Mouse (Mus musculus): ENCODE results near the gene Acap3.

The Acap3 gene

DNA sequence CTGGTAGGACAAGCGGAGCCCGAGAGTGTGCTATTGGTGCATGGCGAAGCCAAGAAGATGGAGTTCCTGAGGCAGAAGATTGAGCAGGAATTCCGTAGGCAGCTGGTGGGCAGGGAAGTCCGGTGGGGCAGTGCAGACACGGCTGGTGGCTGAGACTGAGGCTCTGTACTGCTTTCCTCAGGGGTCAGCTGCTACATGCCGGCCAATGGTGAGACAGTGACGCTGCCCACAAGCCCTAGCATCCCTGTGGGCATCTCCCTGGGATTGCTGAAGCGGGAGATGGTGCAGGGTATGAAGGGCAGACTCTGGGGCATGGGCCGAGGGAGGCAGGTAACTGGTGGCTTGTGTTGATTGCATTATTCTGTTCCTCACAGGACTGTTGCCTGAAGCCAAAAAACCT lies 3.9 kb upstream of the Acap3 start:
- DNase-seq = no peak

DNA sequence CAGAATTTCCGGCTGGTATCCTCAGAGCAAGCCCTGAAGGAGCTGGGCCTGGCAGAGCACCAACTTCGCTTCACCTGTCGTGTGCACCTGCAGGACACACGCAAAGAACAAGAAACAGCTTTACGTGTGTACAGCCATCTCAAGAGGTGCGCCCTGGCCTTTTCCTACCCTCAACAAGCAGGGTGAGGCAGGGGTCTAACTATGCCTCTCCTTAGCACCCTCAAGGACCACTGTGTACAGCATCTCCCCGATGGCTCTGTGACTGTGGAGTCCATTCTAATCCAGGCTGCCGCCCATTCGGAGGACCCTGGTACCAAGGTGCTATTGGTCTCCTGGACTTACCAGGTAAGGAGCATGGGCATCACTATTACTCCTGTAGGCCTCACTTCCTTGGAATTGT lies 3.4 kb upstream of the Acap3 start:
- DNase-seq = no peak

DNA sequence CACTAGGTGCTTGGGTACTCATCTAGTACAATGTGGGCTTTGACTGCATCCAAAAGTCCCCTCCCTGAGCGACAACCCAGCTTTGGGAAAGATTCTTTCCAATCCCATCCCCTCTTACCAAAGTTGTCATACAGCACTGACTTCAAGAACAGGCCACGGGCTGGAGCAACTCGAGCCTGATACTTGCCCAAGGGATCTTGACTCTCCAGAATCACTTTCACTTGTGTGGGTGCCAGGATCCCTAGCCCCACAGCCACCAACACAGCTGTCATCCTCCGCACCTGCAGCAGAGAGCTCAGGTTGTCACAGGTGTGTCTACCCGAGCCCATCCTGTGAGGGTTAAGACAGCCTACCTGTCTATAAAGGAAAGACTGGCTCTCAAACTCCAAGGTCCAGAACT lies 2.3 kb upstream of the Acap3 start:
- peak; percentile 5 for DNase-seq

DNA sequence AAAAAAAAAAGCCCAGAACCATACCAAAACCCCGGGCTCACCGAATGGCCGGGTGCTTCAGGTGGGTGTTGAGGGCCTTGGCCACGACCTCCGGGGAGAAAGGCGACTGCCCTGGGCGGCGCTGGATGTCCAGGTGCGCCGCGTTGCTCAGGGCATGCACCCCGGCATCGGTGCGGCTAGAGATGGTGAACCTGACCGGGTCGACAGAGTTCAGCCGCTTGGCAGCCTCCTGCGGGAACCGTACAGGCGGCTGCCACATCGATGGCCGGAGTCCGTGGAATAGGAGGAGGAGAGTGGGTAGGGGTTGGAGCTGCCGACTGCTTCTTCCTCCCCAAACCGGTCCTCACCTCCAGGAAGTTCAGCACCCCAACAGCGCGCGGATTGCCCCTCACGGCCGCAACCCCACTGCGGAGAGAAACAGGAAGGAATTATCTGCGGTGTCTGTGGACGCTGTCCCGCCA lies 581 bp upstream of the Acap3 start:
- DNase-seq = no peak

DNA sequence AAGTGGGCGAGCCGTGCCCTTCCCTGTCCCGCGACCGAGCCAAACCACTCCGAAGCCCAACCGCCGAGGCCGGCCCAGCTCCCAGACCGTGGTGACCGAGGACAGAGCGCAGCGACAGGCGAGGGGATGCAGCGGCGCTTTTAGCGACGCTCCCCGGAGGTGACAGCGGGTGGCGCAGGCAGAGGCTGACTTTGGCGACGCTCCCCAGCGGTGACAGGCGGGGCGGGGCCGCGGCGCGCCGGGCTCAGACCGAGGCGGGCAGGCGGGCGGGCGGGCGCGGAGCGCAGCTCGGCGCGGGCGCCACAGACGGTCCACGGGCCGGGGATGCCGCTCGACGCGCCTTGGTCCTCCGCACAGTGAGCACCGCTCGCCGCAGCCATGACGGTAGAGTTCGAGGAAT lies 395 bp downstream of the Acap3 start:
- peak; percentile 91 for DNase-seq

DNA sequence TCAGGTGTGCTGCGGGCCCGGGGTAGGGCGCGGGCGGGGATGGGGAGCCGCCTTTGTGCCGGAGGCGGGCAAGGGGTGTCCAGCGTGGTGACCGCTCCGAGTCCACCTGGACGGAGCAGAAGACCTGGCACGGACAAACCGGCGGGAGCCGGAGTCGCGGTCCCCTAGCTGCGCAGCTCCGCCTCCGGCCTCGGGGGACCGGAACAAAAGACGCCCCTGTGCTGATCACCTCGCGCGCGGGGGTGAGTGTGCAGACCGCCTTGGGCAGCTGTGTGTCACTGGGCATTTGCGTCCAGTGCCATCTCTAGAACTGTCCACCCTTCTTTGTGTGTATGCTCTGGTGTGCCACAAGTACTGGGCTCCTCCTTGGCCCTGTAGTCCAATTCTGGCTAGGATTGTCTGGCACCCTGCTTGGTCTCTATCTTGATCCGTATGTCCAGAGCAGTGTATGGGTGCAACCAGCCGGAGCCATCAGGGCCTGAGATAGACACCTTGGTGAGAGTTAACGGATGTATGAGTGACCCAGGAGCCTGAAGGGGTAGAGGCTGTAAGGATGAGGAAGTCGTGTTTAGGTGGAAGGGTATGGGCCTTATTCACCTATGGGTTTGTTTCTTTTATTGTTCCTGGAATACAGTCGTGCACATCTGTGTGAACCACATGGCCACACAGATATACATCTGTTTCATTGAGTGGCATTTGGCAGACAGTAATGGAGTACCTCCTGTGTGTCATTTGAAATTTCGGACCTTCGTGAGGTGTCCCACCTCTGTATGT lies 1.0 kb downstream of the Acap3 start:
- peak; percentile 68 for DNase-seq

DNA sequence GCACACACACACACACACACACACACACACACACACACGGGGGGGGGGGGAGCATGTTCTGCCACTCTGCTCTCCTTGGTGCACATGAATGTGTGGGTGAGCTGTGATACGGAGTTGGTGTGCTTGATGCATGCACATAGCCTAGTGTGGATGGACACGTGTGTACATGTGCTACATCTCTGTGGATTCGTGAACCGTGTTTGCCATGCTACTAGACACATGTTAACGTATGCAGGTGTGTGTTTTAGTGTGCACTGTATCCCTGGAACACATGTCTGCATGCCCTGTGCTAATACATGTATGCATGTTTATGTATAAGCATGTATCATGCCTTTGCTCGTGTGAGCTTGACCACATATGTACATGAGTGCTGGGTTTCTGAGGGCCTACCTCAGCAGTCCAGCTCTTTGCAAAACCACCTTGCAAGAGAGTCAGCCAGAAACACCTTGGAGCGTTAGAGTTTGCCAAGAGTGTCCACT lies 1.6 kb downstream of the Acap3 start:
- peak; percentile 6 for DNase-seq

DNA sequence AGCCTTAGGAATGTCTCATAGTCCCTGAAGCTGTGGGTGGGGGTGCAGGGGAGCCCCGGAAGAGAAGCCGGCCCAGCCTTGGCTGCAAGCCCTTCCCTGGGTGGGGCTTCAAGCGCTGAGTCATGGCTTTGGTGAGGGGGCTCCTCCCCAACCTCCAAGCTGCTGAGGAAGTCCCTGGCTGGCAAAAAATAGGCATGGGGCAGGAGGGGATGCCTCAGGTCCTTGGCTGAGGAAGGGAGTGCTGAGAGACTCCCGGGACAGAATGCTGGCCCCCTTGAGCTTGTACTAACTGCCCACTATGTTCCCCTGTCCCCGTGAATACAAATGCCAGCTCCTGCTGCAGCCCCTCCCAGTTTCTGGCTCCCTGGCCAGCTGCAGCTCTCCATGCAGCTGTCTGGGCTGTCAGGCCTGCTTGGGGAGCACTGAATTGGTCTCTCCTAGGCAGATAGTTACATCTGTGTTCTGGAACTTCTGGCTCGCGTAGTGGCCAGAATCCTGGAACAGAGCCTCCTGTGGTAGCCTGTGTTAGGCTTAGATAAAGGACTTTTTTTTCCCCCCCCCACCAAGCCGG lies 2.8 kb downstream of the Acap3 start:
- peak; percentile 73 for DNase-seq

DNA sequence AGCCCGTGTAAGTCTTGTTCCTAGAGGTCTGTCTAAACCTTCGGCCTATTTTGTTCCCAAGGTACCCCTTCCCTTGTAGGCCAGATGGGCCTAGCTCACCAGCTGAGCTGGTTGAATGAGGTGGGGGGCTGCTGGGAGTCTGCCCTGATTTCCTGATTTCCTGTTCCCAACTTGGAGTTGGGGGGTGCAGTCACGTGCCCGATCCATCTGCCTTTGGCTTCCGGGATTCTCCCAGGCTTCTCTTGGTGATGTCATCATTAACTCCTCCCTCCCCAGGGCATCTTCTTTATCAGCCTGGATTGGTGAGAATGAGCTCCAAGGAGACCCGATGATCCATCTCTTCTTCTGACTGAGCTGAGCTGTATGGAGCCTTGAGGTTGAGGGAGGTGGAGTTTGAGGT lies 3.6 kb downstream of the Acap3 start:
- DNase-seq = peak; percentile 6

DNA sequence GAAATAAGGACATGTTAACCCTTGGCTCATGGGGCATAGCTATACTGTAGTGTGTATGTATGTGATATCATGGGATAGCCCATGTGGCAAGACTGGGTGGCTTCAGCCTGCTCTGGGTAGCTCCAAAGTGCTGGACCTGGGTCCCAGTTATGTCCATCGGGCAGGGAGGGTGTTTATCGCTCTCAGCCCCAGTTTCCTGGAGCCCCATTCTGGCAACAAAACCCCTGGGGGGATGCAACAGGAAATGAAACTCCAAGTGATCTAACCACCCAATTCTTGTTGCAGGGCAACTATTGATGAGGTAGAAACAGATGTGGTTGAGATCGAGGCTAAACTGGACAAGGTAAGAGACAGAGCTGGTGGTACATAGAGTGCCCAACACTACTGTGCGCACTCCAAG lies 4.2 kb downstream of the Acap3 start:
- peak; percentile 7 for DNase-seq

DNA sequence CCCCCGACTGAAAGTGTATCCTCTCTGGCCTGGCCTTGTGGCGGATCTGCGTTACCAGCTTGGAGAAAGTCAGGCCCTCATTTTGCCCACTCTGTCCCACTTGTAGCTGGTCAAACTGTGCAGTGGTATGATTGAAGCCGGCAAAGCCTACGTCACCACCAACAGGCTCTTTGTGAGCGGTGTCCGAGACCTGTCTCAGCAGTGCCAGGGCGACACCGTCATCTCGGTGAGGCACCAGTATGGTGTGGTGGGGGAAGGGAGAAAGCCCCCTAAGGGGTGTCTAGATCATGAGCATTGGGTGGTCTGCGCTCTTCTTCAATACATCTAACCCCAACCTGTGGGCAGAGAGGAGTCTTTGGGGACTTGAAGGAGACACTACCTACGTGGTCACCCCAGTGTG lies 4.8 kb downstream of the Acap3 start:
- DNase-seq = no peak

DNA sequence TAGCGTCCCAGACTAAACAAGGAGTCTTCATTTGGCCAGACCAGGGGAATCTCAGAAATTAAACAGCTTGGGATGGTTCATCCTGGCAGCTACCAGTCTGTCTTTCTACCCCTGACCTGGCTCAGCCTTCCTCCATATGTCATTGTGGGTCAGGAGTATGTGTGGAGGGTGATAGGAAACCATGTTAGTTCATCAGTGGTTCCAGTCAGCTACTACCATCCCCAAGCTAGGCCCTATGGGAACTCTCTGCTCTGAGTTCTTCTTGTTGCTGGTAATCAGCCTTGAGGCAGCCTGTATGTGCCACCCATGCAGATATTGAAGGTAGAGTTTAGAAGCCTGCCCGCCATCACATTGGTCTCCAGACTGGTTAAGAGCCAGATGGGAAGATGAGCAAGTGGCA lies 6.7 kb downstream of the Acap3 start:
- no peak for DNase-seq

DNA sequence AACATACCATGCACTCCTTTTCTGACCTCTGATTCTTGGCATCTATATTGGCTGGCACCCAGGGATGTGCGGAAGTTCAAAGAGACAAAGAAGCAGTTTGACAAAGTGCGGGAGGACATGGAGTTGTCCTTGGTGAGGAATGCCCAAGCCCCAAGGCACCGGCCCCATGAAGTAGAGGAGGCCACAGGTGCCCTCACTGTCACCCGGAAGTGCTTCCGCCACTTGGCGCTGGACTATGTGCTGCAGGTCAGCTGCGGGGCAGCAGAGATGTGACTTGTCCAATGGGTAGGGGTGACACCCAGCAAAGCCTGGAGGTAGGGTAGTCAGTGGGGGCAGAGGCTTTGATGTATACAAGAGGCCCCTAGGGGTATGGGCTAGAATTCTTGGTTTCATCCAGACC lies 7.7 kb downstream of the Acap3 start:
- DNase-seq = no peak

DNA sequence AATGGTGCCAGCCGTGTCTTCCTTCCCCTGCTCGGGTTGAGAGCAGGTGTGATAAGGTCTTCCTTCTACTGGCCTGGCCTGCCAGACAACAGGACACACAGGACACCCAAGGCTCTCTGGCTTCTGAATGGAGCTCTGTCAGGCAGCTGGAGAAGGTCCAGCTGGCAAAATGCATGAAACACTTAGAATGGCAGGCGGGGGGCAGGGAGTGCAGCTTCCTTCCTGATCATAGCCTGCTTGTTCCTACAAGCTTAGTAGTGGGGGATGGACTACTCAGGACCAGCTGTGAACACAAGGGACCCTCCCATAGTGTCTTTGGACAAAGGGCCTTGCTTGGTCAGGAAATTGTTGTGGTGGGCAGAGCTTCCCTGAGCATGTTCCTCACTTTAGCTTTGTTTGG lies 9.6 kb downstream of the Acap3 start:
- no peak for DNase-seq

DNA sequence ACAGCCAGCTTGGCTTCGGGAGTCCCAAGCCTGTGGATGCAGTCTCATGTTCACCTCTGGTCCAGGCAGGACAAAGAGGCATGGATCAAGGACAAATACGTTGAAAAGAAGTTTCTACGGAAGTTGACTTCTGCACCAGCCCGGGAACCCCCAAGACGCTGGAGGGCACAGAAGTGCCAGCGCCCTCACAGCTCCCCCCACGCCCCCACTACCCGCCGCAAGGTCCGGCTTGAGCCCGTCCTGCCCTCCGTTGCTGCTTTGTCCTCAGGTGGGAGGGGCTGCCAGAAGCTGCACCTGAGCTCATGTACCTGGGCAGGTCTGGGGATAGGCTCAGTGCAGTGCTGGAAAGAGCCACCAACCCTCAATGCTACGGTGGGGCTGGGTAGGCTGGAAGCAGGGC lies 11.6 kb downstream of the Acap3 start:
- DNase-seq = peak; percentile 5

DNA sequence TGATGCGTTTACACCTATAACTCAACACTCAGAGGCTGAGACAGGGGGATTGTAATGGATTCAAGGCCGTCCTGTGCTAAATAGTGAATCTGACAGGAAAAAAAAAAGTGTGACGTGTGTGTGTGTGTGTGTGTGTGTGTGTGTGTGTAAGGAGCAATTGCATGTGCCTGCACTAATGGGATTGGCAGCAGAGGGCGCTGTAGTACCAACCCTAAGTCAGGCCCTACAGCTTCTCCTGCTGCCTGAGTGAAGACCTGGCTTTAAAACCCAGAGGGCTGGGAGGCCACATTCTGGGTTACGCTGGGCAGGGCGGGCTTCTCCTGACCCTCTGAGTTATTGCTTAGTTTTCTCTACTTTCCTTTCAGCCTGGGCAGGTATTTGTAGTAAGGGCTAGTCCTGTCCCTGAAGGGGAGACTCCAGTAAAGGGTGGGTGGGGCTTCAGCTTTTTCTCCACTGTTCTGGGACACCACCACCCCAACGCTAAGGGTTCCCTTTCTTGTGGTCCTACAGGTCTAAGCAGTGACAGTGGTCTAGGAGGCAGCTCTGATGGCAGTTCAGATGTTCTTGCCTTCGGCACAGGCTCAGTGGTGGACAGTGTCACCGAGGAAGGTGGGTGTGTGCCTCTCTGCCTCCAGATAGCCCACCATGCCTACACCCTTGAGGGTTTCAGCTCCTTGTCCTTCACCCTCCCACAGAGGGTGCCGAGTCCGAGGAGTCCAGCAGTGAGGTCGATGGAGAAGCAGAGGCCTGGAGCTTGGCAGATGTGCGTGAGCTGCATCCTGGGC lies 12.9 kb downstream of the Acap3 start:
- peak; percentile 54 for DNase-seq

DNA sequence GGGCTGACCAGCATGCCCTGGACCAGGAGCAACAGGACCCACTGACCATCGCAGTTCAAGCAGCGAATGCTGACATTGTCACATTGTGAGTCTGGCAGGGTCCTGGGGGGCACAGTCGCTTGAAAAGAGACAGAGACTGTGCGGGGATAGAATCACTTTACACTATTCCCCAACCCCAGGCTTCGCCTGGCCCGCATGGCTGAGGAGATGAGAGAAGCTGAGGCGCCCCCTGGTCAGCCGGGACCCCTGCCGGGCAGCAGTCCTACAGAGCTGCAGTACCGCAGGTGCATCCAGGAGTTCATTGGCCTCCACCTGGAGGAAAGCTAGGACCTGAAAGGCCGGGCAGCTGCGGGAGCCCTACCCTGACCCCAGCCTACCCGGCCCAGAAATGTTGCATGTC lies 14.0 kb downstream of the Acap3 start:
- DNase-seq = peak; percentile 7

DNA sequence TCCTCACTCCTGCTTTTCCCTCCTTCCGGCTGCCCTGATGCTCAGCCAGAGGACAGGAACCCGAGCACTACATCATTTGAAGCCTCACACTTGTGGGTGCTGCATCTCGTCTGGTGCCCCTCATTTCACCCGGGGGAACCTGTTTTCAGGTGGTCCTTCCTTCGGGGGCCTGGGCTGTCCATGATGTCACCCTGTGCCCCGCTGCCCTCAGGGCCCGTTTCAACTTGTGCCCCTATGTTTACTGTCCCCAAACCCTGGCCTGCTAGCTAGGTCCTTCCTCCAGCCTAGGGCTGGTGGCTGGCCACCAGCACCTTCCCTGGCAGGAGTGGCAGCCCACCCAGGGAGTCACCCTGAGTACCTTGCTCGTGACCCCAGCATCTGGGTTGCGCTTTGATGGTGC lies 14.5 kb downstream of the Acap3 start:
- peak; percentile 4 for DNase-seq

DNA sequence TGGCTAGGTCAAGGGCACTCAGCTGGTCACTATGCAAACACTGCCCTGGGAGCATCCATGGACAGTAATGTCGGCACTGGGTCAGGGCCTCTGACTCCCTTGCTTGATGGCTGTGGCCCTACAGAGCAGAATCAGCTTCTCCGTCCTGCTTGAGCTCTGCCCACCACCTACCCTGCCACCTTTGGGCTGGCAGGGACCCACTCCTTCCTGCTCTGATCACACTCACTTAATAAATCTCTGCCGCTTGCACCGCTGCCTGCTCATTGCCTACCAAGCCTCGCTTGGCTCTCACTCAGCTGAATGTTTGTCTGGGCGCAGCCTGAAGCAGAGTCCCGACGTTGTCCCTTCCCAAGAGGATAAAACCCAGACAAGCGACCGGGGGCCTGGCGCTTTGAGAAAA lies 15.4 kb downstream of the Acap3 start:
- DNase-seq = peak; percentile 4

DNA sequence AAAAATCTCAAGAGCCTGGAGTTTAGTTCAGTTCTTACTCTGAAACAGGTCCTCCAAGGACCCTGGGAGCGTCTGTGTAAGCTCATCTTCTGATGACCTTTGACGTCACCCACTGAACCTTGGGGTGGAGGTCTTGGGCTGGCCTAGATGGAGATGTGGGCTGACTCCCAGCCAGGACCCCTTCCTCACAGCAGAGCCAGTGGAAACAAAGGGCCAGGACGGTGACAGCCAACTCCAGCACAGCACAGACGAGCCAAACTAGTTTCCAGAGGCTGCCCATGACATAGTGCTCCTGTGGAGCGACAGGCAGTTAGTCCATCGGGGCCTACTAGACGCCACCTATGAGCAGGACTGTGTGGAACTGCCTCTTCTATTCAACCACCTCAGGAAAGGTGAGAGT lies 16.7 kb downstream of the Acap3 start:
- DNase-seq = peak; percentile 4

DNA sequence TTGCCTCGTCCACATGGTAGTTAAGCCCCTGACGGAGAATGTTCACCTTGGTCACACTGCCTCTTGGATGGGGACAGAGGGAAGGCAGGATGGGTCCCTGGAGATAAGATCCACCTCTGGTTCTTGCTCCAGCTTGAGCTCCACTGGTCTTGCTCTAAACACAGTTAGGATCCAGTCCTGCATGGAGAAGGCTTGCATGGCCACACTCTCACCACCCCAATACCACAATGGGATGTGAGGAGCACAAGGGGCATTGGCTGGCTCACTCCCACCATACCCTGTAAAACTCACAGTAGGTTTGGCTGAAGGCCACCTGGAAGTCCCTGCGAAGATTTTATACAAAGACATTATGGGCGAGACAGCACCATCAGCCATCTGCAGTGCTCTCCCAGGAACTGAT lies 17.1 kb downstream of the Acap3 start:
- DNase-seq = no peak

DNA sequence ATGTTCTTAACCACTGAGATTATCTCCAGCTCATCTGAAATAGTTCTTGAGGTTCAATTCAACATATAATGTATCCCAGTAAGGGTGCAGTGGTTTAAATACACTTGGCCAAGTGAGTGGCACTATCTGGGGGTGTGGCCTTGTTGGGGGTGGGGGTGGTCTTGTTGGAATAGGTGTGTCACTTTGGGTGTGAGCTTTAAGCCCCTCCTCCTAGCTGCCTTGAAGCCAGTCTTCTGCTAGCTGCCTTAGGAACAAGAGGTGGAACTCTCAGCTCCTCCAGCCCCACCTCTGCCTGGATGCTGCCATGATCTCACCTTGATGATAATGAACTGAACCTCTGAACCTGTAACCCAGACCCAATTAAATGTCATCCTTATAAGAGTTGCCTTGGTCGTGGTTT lies 40.4 kb downstream of the Acap3 start:
- DNase-seq = no peak

DNA sequence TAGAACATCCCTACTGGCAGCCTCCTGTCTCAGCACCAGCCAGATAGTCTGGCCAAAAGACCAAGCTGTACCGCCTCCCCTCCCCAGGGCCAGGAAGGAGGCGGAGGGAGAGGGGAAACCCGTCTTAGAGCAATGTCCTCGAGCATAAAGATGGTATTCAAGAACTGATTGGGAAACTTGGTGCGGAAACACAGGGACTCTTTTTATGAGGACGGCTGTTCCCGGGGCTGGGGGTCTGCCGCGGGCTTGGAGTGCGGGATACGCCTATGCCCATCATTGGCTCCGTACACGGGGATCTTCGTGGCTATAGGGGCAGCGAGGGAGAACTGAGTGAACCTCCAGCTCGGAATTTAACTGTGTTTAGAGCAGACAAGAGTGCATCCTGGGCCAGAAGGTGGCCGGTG lies 51.4 kb downstream of the Acap3 start:
- DNase-seq = no peak
